ENCODE assay signal across 10 mouse cellular contexts in genomic region chrX:140540500-140541114, GRCm38 (mm10). TPM values are rescaled to one million over a fixed set of nuclear protein-coding genes. Genes with fewer than 3 reads are reported as not detected.
DNase-seq lines count a peak whose midpoint lies in the region; ATAC-seq lines count a peak whose summit lies in the region.
"Had no signal": no experiment of that assay in that cellular context is flagged by ENCODE, and none has a peak within 500 bp of the region (broad histone marks: within the 10 kb centered on the region; RNA-seq: fewer than 3 reads in every experiment).

No protein-coding gene starts in this region.

- peaks cover 65% of the 10 kb centered on the region for H3K27me3 ChIP-seq in limb, embryonic 13.5 days
- H3K27me3 ChIP-seq in limb, embryonic 10.5 days (ENCODE audit: low read depth, poor library complexity, severe bottlenecking): peaks cover 96% of the 10 kb centered on the region
- H3K27me3 ChIP-seq in hindbrain, embryonic 15.5 days: peaks cover 17% of the 10 kb centered on the region; the same call in 1 of the 2 replicates
- no peaks in the 10 kb centered on the region; the same call in 1 of the 2 replicates for H3K27me3 ChIP-seq in stomach, embryonic 16.5 days (ENCODE audit: control insufficient read depth, insufficient read depth, low read length)

- peak overlapping the region; percentile 69; the same call in 1 of the 2 replicates for H3K4me2 ChIP-seq in limb, embryonic 13.5 days (replicated peaks)
- peak overlapping the region; percentile 64; the same call in 1 of the 2 replicates for H3K4me2 ChIP-seq in hindbrain, embryonic 15.5 days
- H3K4me2 ChIP-seq in stomach, embryonic 16.5 days (ENCODE audit: low read depth, low read length): peak overlapping the region; percentile 52

- peak; percentile 42 for DNase-seq in cerebellum, adult 9-11 months
- DNase-seq in cerebellum, adult 11 months: no peak
- DNase-seq in limb, embryonic 10.5 days (ENCODE audit: low spot score): no peak
- DNase-seq in ovary, adult 18-20 months (ENCODE audit: low spot score): no peak
- no peak for DNase-seq in adrenal gland, postnatal 4 days (ENCODE audit: low spot score in 2 of 2)
- DNase-seq: adrenal gland, adult 8-10 months; layer of hippocampus, postnatal 36 days had no signal

- H3K9ac ChIP-seq in limb, embryonic 13.5 days: no peak overlapping the region
- H3K9ac ChIP-seq in hindbrain, embryonic 15.5 days: no peak overlapping the region
- no peak overlapping the region for H3K9ac ChIP-seq in stomach, embryonic 16.5 days (ENCODE audit: low read length)

- H3K4me3 ChIP-seq in limb, embryonic 13.5 days: 0 out of 2 replicates have a peak overlapping the region, but pooled peaks have one; percentile 51
- no peak overlapping the region for H3K4me3 ChIP-seq in limb, embryonic 10.5 days
- H3K4me3 ChIP-seq in hindbrain, embryonic 15.5 days: no peak overlapping the region
- peak overlapping the region; percentile 59; the same call in 1 of the 2 replicates for H3K4me3 ChIP-seq in stomach, embryonic 16.5 days (replicated peaks; ENCODE audit: low read length)

- 92% methylated on average over 15 of the region's 15 CpGs for WGBS in limb, embryonic 13.5 days
- WGBS in limb, embryonic 10.5 days: 85% methylated on average over 15 of the region's 15 CpGs
- WGBS in hindbrain, embryonic 15.5 days: 91% methylated on average over 15 of the region's 15 CpGs
- WGBS in stomach, embryonic 16.5 days: 88% methylated on average over 14 of the region's 15 CpGs

- ATAC-seq in limb, embryonic 13.5 days (ENCODE audit: low FRiP score, low read depth): no peak
- no peak for ATAC-seq in hindbrain, embryonic 15.5 days (ENCODE audit: low FRiP score, low read depth)
- ATAC-seq in stomach, embryonic 16.5 days (ENCODE audit: insufficient read depth, low FRiP score): no peak

- no peak overlapping the region for H3K27ac ChIP-seq in limb, embryonic 13.5 days
- H3K27ac ChIP-seq in limb, embryonic 10.5 days: no peak overlapping the region
- H3K27ac ChIP-seq in hindbrain, embryonic 15.5 days (replicated peaks): no peak overlapping the region
- no peak overlapping the region for H3K27ac ChIP-seq in stomach, embryonic 16.5 days (ENCODE audit: low read length)

- H3K36me3 ChIP-seq in limb, embryonic 13.5 days: peaks cover 10% of the 10 kb centered on the region; the same call in 1 of the 2 replicates
- peaks cover 11% of the 10 kb centered on the region for H3K36me3 ChIP-seq in limb, embryonic 10.5 days
- H3K36me3 ChIP-seq in hindbrain, embryonic 15.5 days: no peaks in the 10 kb centered on the region
- H3K36me3 ChIP-seq in stomach, embryonic 16.5 days (ENCODE audit: control insufficient read depth, insufficient read depth, low read length): no peaks in the 10 kb centered on the region

- H3K9me3 ChIP-seq in limb, embryonic 13.5 days: no peaks in the 10 kb centered on the region
- H3K9me3 ChIP-seq in limb, embryonic 10.5 days (replicated peaks): no peaks in the 10 kb centered on the region
- H3K9me3 ChIP-seq in hindbrain, embryonic 15.5 days: no peaks in the 10 kb centered on the region
- no peaks in the 10 kb centered on the region for H3K9me3 ChIP-seq in stomach, embryonic 16.5 days (replicated peaks; ENCODE audit: control insufficient read depth, low read length)

- H3K4me1 ChIP-seq in limb, embryonic 13.5 days: peaks cover 11% of the 10 kb centered on the region; the same call in 1 of the 2 replicates
- H3K4me1 ChIP-seq in limb, embryonic 10.5 days: peaks cover 8% of the 10 kb centered on the region
- H3K4me1 ChIP-seq in hindbrain, embryonic 15.5 days (replicated peaks): peaks cover 5% of the 10 kb centered on the region
- 0 out of 2 replicates have a peak, but pooled peaks cover 5% of the 10 kb centered on the region for H3K4me1 ChIP-seq in stomach, embryonic 16.5 days (ENCODE audit: control insufficient read depth, insufficient read depth, low read length)

RNA-seq across cellular contexts. Expression of gene Tsc22d3, which starts 59.9 kb away (rescaled TPM):
- 109 and 114 TPM in 2 replicates for polyA plus RNA-seq in limb, embryonic 13.5 days (2015; fragmentation: Nextera tagmentation; extraction: Ambion mirVana)
- polyA plus RNA-seq in limb, embryonic 10.5 days (2016; fragmentation: Nextera tagmentation; extraction: Ambion mirVana): 90.3 and 109 TPM in 2 replicates
- polyA plus RNA-seq in hindbrain, embryonic 15.5 days (2015; fragmentation: Nextera tagmentation; extraction: Ambion mirVana): 112 and 124 TPM in 2 replicates
- 94.0 and 108 TPM in 2 replicates for polyA plus RNA-seq in stomach, embryonic 16.5 days (2015; fragmentation: Nextera tagmentation; extraction: Ambion mirVana)
- 10 to 100 TPM; 74.0 to 79.1 TPM for total RNA-seq in adrenal gland, postnatal 4 days (2021)

Comparison
In these comparisons a context has a peak if more than half of its experiments do, and no peak if none do; other contexts are left out.
1. H3K4me3 ChIP-seq: peak in limb, embryonic 13.5 days (single experiment) and stomach, embryonic 16.5 days (single experiment); none in limb, embryonic 10.5 days (single experiment) and hindbrain, embryonic 15.5 days (single experiment).
2. Peak in every context shown above with its lines, with median percentiles within 50 percentile points of each other: H3K4me2 ChIP-seq.